Mouse (Mus musculus): ENCODE results near the gene Arfgef3. TPM values are rescaled to one million over a fixed set of nuclear protein-coding genes. Genes with fewer than 3 reads are reported as not detected.

Arfgef3 gene
- 0.04 and 0.05 TPM in 2 replicates for polyA plus RNA-seq (2015; fragmentation: Nextera tagmentation; extraction: Ambion mirVana)

DNA sequence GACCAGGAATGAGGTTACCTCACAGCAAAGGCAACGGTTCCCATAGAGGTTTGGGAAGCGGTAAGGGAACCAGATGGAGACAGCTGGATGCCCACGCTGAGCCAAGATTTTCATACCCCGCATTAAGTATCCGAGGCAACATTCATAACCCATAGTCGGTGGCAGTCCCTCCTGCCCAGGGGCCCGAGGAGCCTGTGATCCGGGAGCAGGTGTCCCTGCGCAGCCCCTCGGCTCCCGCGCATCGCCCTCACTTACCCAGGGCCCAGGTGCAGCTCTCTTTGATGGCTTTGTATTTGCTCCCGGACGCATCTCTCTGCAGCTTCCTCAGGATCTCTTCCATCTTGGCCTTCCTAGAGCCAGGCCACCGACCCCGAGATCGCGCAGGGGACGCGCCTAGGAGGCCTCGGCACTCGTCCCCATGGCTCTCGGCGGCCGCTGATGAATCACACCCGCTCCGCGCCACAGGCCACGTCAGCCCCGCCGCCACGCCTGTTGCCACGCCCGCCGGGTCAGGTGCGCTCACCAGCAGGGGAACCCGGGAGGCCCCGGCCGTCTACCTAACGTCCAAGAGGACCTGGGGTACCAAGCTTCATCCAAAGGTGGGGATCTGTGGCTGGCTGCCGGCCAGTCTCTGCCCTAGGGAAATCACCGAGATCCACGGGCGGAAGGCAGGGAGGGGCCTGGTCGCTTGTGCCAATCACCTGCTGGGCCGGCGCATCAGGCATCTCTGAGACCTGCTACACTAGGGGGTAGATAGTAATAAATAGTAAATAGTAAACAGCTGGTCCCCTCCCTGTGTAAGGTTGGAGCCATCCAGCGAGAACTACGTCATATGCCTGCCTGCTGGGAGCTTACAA lies at the start of gene Arfgef3:
Arfgef3 (minus strand) TSS at position 664 of the 857 bp plus-strand sequence.
- no peak within 1 kb of the TSS for H3K27ac ChIP-seq (ENCODE audit: low read length)

DNA sequence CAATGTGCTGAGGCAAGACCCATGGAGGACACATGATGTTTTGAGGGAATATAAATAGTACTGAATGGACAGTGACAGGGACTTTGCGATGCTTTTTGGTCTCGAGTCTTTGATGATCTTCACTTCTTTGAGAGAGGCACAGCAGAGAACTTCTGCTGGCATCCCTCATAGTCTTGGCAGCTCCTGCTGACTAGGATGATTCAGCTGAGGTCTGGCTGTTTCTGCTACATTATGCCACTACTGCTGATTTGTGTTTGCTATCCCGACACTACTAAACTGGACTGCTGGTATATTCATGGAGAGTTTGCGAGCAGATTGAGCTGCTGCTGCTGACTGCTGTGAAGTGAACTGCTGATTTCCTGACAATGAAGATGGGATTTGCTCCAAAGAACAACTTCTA lies 46.3 kb upstream of the Arfgef3 start:
- Histone ChIP-seq H3K27ac (ENCODE audit: low read length) (no peak overlapping the region), H3K36me3 (ENCODE audit: control insufficient read depth, insufficient read depth) (no peaks in the 10 kb centered on the region), H3K4me2 (ENCODE audit: low read depth, low read length) (no peak overlapping the region), H3K4me1 (ENCODE audit: control insufficient read depth, low read depth, low read length) (no peaks in the 10 kb centered on the region), H3K9me3 (replicated peaks; ENCODE audit: control insufficient read depth, low read length) (no peaks in the 10 kb centered on the region), H3K9ac (ENCODE audit: low read depth, low read length) (no peak overlapping the region), H3K27me3 (ENCODE audit: control insufficient read depth, insufficient read depth, low read depth, low read length) (no peaks in the 10 kb centered on the region), H3K4me3 (ENCODE audit: low read depth, low read length) (no peak overlapping the region)
- no peak for ATAC-seq (ENCODE audit: low read depth)
- 69% methylated on average over 4 of the region's 4 CpGs for WGBS (ENCODE audit: insufficient replicate concordance)

More for the DNA sequence above, at the start of gene Arfgef3:
- H3K4me3 ChIP-seq (ENCODE audit: low read depth, low read length) = peak within 1 kb of the TSS; percentile 50
- H3K9ac ChIP-seq (ENCODE audit: low read depth, low read length) = 0 out of 2 replicates have a peak within 1 kb of the TSS, but pooled peaks have one; percentile 25
- ATAC-seq (ENCODE audit: low read depth) = no peak
- H3K9me3 ChIP-seq (replicated peaks; ENCODE audit: control insufficient read depth, low read length) = no peaks in the 10 kb centered on the region
- no peaks in the 10 kb centered on the region for H3K36me3 ChIP-seq (ENCODE audit: control insufficient read depth, insufficient read depth)
- H3K4me2 ChIP-seq (ENCODE audit: low read depth, low read length) = peak within 1 kb of the TSS; percentile 54
- H3K4me1 ChIP-seq (ENCODE audit: control insufficient read depth, low read depth, low read length) = no peaks in the 10 kb centered on the region
- peaks cover 9% of the 10 kb centered on the region for H3K27me3 ChIP-seq (ENCODE audit: control insufficient read depth, insufficient read depth, low read depth, low read length)
- 3% methylated on average over 50 of the region's 50 CpGs for WGBS (ENCODE audit: insufficient replicate concordance)

DNA sequence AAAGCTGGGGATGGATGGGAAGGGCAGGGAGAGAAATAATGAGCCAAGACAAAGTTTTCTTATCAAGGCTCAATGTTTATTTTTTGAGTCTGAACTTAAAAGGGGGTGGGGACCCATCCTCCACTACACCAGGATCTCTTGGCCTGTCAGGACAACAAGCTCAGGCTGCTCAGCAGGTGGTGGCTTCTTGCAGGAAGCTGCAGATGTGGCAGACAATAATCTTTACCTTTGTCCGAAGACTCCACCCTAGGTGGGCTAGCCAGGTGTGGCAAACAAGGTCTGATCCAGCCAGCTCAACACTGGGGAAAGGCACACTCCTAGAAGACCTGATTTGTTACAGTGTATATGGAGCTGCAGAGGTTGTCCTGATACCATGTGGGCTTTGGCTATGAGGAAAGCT lies 44.9 kb upstream of the Arfgef3 start:
- H3K4me2 ChIP-seq (ENCODE audit: low read depth, low read length) = no peak overlapping the region
- no peak overlapping the region for H3K27ac ChIP-seq (ENCODE audit: low read length)
- no peak overlapping the region for H3K4me3 ChIP-seq (ENCODE audit: low read depth, low read length)
- 67% methylated on average over 1 of the region's 1 CpGs for WGBS (ENCODE audit: insufficient replicate concordance)
- ATAC-seq (ENCODE audit: low read depth) = no peak
- no peaks in the 10 kb centered on the region for H3K27me3 ChIP-seq (ENCODE audit: control insufficient read depth, insufficient read depth, low read depth, low read length)
- H3K4me1 ChIP-seq (ENCODE audit: control insufficient read depth, low read depth, low read length) = no peaks in the 10 kb centered on the region
- H3K36me3 ChIP-seq (ENCODE audit: control insufficient read depth, insufficient read depth) = no peaks in the 10 kb centered on the region
- H3K9ac ChIP-seq (ENCODE audit: low read depth, low read length) = no peak overlapping the region
- no peaks in the 10 kb centered on the region for H3K9me3 ChIP-seq (replicated peaks; ENCODE audit: control insufficient read depth, low read length)

DNA sequence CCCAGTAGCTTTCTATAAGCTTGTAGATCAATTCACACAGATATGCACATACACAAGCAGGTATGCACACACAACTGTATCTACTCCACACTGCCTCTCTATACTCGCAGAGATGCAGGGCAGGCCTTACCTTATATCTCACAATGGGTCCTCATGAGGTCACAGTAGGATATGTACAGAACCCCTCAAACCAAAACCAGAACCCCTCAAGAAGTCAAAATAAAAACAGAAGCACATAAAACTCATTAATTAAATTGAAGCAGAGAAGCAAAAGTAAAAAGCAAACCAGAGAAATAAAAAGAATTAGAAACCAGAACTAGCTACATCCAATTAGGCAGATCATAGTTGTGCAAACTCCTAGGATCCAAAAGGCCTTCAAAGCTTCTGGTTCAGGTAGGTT lies 42.9 kb upstream of the Arfgef3 start, which contains the start of gene Gm4922:
Gm4922 (minus strand) TSS at position 101 of the 400 bp plus-strand sequence.
- no peak for ATAC-seq (ENCODE audit: low read depth)
- no peaks in the 10 kb centered on the region for H3K36me3 ChIP-seq (ENCODE audit: control insufficient read depth, insufficient read depth)
- 71% methylated on average over 1 of the region's 1 CpGs for WGBS (ENCODE audit: insufficient replicate concordance)
- no peak within 1 kb of the TSS for H3K9ac ChIP-seq (ENCODE audit: low read depth, low read length)
- no peak within 1 kb of the TSS for H3K4me3 ChIP-seq (ENCODE audit: low read depth, low read length)
- no peaks in the 10 kb centered on the region for H3K9me3 ChIP-seq (replicated peaks; ENCODE audit: control insufficient read depth, low read length)
- H3K27me3 ChIP-seq (ENCODE audit: control insufficient read depth, insufficient read depth, low read depth, low read length) = no peaks in the 10 kb centered on the region
- H3K4me2 ChIP-seq (ENCODE audit: low read depth, low read length) = no peak within 1 kb of the TSS
- H3K27ac ChIP-seq (ENCODE audit: low read length) = no peak within 1 kb of the TSS
- H3K4me1 ChIP-seq (ENCODE audit: control insufficient read depth, low read depth, low read length) = no peaks in the 10 kb centered on the region

DNA sequence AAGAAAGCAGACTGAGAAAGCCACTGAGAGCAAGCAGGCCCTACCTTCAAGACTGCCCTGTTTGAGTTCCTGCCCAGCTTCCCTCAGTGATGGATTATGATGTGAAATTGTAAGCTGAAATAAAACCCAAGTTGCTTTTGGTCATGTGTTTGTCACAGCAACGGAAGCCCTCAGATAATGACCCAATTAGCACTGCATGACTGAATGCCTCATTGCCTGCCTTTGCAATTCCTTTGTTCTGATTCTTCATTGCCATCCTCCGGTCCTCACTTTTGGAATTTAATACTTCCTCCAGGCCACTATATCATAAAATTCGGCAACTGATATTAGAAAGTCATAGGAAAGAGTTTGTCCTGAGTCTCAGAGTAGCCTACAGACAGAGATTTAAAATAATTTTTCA lies 33.8 kb upstream of the Arfgef3 start:
- Histone ChIP-seq H3K4me3 (ENCODE audit: low read depth, low read length) (no peak overlapping the region), H3K36me3 (ENCODE audit: control insufficient read depth, insufficient read depth) (no peaks in the 10 kb centered on the region), H3K4me2 (ENCODE audit: low read depth, low read length) (no peak overlapping the region), H3K27me3 (ENCODE audit: control insufficient read depth, insufficient read depth, low read depth, low read length) (no peaks in the 10 kb centered on the region), H3K9ac (ENCODE audit: low read depth, low read length) (no peak overlapping the region), H3K9me3 (replicated peaks; ENCODE audit: control insufficient read depth, low read length) (no peaks in the 10 kb centered on the region), H3K4me1 (ENCODE audit: control insufficient read depth, low read depth, low read length) (no peaks in the 10 kb centered on the region), H3K27ac (ENCODE audit: low read length) (no peak overlapping the region)
- WGBS (ENCODE audit: insufficient replicate concordance) = 52% methylated on average over 3 of the region's 3 CpGs
- no peak for ATAC-seq (ENCODE audit: low read depth)

DNA sequence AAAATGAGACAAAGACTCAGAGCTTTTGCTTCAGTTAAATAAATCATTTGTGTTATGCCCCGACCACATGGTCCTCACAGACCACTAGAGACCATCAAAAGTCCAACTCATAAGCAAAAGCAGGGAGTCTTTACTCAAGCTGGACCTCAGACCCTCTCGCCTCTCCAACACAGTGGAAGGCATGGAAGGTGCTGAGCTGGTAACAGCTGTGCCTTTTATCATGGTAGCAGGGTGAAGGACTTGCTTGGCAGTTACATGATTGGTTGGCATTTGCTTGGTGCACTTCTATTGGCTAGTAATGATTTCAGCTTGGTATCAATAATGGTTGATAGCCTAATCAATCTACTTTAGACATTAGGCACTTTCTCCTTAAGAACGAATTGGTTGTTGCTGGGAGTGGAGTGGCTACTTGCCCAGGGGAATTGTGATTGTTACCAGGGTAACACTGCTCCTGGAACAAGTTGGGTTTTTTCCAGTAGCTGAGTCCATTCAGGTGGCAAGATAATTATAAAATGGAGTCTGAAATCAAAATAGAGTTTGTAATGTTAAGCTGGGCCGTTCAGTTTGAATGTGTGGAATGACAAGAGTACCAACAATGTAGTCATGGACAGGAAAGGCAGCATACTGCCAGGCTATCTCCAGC lies 28.9 kb upstream of the Arfgef3 start:
- Histone ChIP-seq H3K27ac (ENCODE audit: low read length) (no peak overlapping the region), H3K4me3 (ENCODE audit: low read depth, low read length) (no peak overlapping the region), H3K9me3 (replicated peaks; ENCODE audit: control insufficient read depth, low read length) (no peaks in the 10 kb centered on the region), H3K4me1 (ENCODE audit: control insufficient read depth, low read depth, low read length) (no peaks in the 10 kb centered on the region), H3K36me3 (ENCODE audit: control insufficient read depth, insufficient read depth) (no peaks in the 10 kb centered on the region), H3K27me3 (ENCODE audit: control insufficient read depth, insufficient read depth, low read depth, low read length) (no peaks in the 10 kb centered on the region), H3K4me2 (ENCODE audit: low read depth, low read length) (no peak overlapping the region), H3K9ac (ENCODE audit: low read depth, low read length) (no peak overlapping the region)
- no peak for ATAC-seq (ENCODE audit: low read depth)
- WGBS (ENCODE audit: insufficient replicate concordance) = 44% methylated on average over 4 of the region's 4 CpGs

DNA sequence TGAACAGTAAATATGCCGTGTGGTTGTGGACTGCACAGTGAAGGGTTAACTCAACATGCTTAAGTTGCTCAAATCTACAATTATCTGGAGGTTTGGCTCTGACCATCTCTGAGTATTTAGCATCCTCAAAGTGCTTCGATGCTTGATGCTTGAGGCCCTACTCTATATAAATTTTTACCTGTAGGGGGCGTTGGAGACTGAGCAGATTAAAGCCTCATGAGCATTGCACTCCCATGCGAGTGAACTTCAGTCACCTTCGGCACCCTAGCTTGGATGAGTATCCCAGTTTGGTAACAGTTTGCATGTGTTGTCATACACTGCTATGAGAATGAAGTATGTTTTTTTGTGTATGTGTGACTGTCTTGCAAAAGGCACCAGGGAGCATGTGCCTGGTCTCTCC lies 26.2 kb upstream of the Arfgef3 start:
- H3K9ac ChIP-seq (ENCODE audit: low read depth, low read length) = no peak overlapping the region
- no peak for ATAC-seq (ENCODE audit: low read depth)
- H3K36me3 ChIP-seq (ENCODE audit: control insufficient read depth, insufficient read depth) = no peaks in the 10 kb centered on the region
- H3K4me3 ChIP-seq (ENCODE audit: low read depth, low read length) = no peak overlapping the region
- H3K4me1 ChIP-seq (ENCODE audit: control insufficient read depth, low read depth, low read length) = no peaks in the 10 kb centered on the region
- no peaks in the 10 kb centered on the region for H3K9me3 ChIP-seq (replicated peaks; ENCODE audit: control insufficient read depth, low read length)
- 44% methylated on average over 5 of the region's 5 CpGs for WGBS (ENCODE audit: insufficient replicate concordance)
- H3K27ac ChIP-seq (ENCODE audit: low read length) = no peak overlapping the region
- no peak overlapping the region for H3K4me2 ChIP-seq (ENCODE audit: low read depth, low read length)
- H3K27me3 ChIP-seq (ENCODE audit: control insufficient read depth, insufficient read depth, low read depth, low read length) = no peaks in the 10 kb centered on the region

DNA sequence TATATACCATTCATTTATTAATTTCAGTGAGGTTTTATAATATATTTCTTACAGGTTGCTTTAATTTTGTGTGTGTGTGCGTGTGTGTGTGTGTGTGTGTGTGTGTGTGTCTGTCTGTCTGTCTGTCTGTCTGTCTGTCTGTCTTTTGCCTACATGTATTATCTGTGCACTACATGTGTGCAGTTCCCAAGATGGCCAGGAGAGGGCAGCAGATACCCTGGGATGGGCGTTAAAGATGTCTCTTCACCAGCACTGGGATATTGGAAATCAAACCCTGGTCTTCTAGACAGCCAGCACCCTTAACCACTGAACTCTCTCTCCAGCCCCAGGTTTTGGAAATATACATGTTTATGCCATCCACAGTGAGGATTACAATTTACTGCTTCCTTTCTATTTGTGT lies 16.5 kb upstream of the Arfgef3 start:
- Histone ChIP-seq H3K27ac (ENCODE audit: low read length) (no peak overlapping the region), H3K9ac (ENCODE audit: low read depth, low read length) (no peak overlapping the region), H3K4me1 (ENCODE audit: control insufficient read depth, low read depth, low read length) (no peaks in the 10 kb centered on the region), H3K36me3 (ENCODE audit: control insufficient read depth, insufficient read depth) (no peaks in the 10 kb centered on the region), H3K4me3 (ENCODE audit: low read depth, low read length) (no peak overlapping the region), H3K27me3 (ENCODE audit: control insufficient read depth, insufficient read depth, low read depth, low read length) (no peaks in the 10 kb centered on the region), H3K4me2 (ENCODE audit: low read depth, low read length) (no peak overlapping the region), H3K9me3 (replicated peaks; ENCODE audit: control insufficient read depth, low read length) (no peaks in the 10 kb centered on the region)
- 25% methylated on average over 2 of the region's 2 CpGs for WGBS (ENCODE audit: insufficient replicate concordance)
- no peak for ATAC-seq (ENCODE audit: low read depth)

DNA sequence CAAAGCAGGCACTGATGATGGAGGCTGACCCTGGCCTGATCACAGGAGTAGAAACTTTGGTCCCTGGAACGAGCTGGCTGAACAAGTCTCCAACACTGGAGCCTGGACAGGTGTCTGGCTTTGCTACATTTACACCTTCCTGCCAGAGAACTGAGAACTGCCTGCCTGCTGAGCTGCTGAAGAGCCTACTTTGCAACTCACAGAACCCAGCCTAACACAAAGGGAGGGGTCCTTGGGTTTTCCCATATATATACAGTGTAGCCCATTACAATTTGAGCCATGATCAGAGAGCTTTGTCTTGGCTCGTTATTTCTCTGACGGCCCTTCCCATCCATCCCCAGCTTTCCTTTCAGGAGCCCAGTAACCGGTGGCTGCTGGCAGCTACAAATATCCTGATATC lies 6.3 kb upstream of the Arfgef3 start:
- no peaks in the 10 kb centered on the region for H3K9me3 ChIP-seq (replicated peaks; ENCODE audit: control insufficient read depth, low read length)
- H3K36me3 ChIP-seq (ENCODE audit: control insufficient read depth, insufficient read depth) = no peaks in the 10 kb centered on the region
- H3K27me3 ChIP-seq (ENCODE audit: control insufficient read depth, insufficient read depth, low read depth, low read length) = no peaks in the 10 kb centered on the region
- no peak overlapping the region for H3K27ac ChIP-seq (ENCODE audit: low read length)
- no peak overlapping the region for H3K9ac ChIP-seq (ENCODE audit: low read depth, low read length)
- 56% methylated on average over 4 of the region's 4 CpGs for WGBS (ENCODE audit: insufficient replicate concordance)
- no peaks in the 10 kb centered on the region for H3K4me1 ChIP-seq (ENCODE audit: control insufficient read depth, low read depth, low read length)
- ATAC-seq (ENCODE audit: low read depth) = no peak
- no peak overlapping the region for H3K4me3 ChIP-seq (ENCODE audit: low read depth, low read length)
- no peak overlapping the region for H3K4me2 ChIP-seq (ENCODE audit: low read depth, low read length)
